Mouse (Mus musculus) cortical plate, adult 2 months (tissue): ENCODE measurements around the gene Farp1.

Experiments used
- CTCF ChIP-seq: fragments of 200-500 bp; IDR thresholded peaks from 2 replicates; pipeline ENCODE4 v1.5.1; 2011; ENCODE audit warnings: mild to moderate bottlenecking, control low read depth, low read length; ENCODE audit not compliant: insufficient read depth; ENCODE audit errors: extremely low read depth
- POLR2A ChIP-seq: fragments of 200-500 bp; IDR thresholded peaks from 2 replicates; pipeline ENCODE4 v1.6.1; 2011; ENCODE audit warnings: mild to moderate bottlenecking, low read length, control low read depth; ENCODE audit not compliant: insufficient read depth; ENCODE audit errors: extremely low read depth

- TF ChIP-seq CTCF (no peak), POLR2A (no peak)
These were observed 47.3 kb downstream of the Farp1 start for GRCm38 (mm10) chr14:121082341-121082740.
